Mouse (Mus musculus) lung, postnatal 0 days (tissue): ENCODE measurements at regions not wholly inside any gene's neighbourhood (a gene's known extent, or its start where the extent isn't known, plus 50 kb on each side); places are given as distances from the start of the nearest gene placed in this dataset.

Experiments
- CTCF ChIP-seq: IDR thresholded peaks from 2 replicates; pipeline ENCODE4 v1.5.1; 2016; ENCODE audit warnings: antibody characterized with exemption, mild to moderate bottlenecking
- EP300 ChIP-seq: IDR thresholded peaks from 2 replicates; pipeline ENCODE4 v1.6.1; 2016; ENCODE audit warnings: antibody characterized with exemption, mild to moderate bottlenecking, control low read depth

- TF ChIP-seq CTCF, result no peak
- TF ChIP-seq EP300, result no peak
Measured at GRCm38 (mm10) chr8:116452806-116453205, 52.0 kb upstream of the Dynlrb2 start.
